Mouse (Mus musculus): ENCODE measurements around the gene Nbas.

- TF ChIP-seq POLR2A (IDR thresholded peaks at IDR 0.05; ENCODE audit: insufficient read depth, low read depth, low read length) (no peak), CTCF (IDR thresholded peaks at IDR 0.05) (no peak), EP300 (IDR thresholded peaks at IDR 0.05; ENCODE audit: insufficient read depth, low read depth, low read length) (no peak)
Observed at GRCm38 (mm10) chr12:13539171-13539570, 270.2 kb downstream of the Nbas start.
